Mouse (Mus musculus) liver, adult 2 months (tissue): ENCODE data around the gene Pak1.

ENCODE experiments used
- CTCF ChIP-seq: fragments of 200-500 bp; IDR thresholded peaks from 2 replicates; pipeline ENCODE4 v1.5.1; 2011; ENCODE audit warnings: low read depth, low read length, control low read depth
- POLR2A ChIP-seq: fragments of 200-500 bp; IDR thresholded peaks from 2 replicates; pipeline ENCODE4 v1.6.1; 2011; ENCODE audit warnings: low read length, control low read depth; ENCODE audit not compliant: insufficient read depth; ENCODE audit errors: extremely low read depth

- TF ChIP-seq CTCF (no peak), POLR2A (no peak)
Measured at GRCm38 (mm10) chr7:97747176-97747707, 41.1 kb upstream of the Pak1 start.
